8 mouse cellular contexts compared by ENCODE assay signal in genomic region chr4:62727541-62728303, GRCm38 (mm10).
DNase-seq lines count a peak whose midpoint lies in the region; ATAC-seq and TF ChIP-seq lines count a peak whose summit lies in the region.

No protein-coding gene starts in this region.

- H3K36me3 ChIP-seq in kidney, postnatal 0 days (ENCODE audit: insufficient read depth, low read length), result no peaks in the 10 kb centered on the region
- H3K36me3 ChIP-seq in ES-Bruce4 (ENCODE audit: control insufficient read depth, insufficient read depth, low read length, poor library complexity, severe bottlenecking), result no peaks in the 10 kb centered on the region
- no peaks in the 10 kb centered on the region for H3K36me3 ChIP-seq in embryonic facial prominence, embryonic 13.5 days
- no peaks in the 10 kb centered on the region for H3K36me3 ChIP-seq in hindbrain, embryonic 11.5 days (ENCODE audit: control insufficient read depth, insufficient read depth, low read length)

- no peak for TF ChIP-seq POLR2A in ES-Bruce4 (IDR thresholded peaks at IDR 0.05; ENCODE audit: insufficient read depth, low read length)

- H3K4me3 ChIP-seq in kidney, postnatal 0 days (replicated peaks; ENCODE audit: low read depth, low read length), result no peak overlapping the region
- H3K4me3 ChIP-seq in ES-Bruce4 (ENCODE audit: low read depth, low read length), result no peak overlapping the region
- no peak overlapping the region for H3K4me3 ChIP-seq in embryonic facial prominence, embryonic 13.5 days
- no peak overlapping the region for H3K4me3 ChIP-seq in hindbrain, embryonic 11.5 days (ENCODE audit: low read depth, low read length)

- H3K4me2 ChIP-seq in kidney, postnatal 0 days (ENCODE audit: low read length), result no peak overlapping the region
- no peak overlapping the region for H3K4me2 ChIP-seq in embryonic facial prominence, embryonic 13.5 days
- no peak overlapping the region for H3K4me2 ChIP-seq in hindbrain, embryonic 11.5 days (replicated peaks; ENCODE audit: low read depth, low read length)

- no peak for DNase-seq in kidney, postnatal 0 days (ENCODE audit: low spot score)
- DNase-seq in kidney, adult 18-20 months, result no peak
- peak; percentile 72 for DNase-seq in heart, postnatal 4 days
- no peak for DNase-seq in embryo, embryonic 11 days
- DNase-seq in hindbrain, embryonic 11.5 days (ENCODE audit: low spot score), result no peak

- peaks cover 2% of the 10 kb centered on the region; the same call in 1 of the 2 replicates for H3K4me1 ChIP-seq in kidney, postnatal 0 days (replicated peaks; ENCODE audit: insufficient read depth, low read length)
- H3K4me1 ChIP-seq in ES-Bruce4 (ENCODE audit: control insufficient read depth, insufficient read depth, low read length), result no peaks in the 10 kb centered on the region
- H3K4me1 ChIP-seq in embryonic facial prominence, embryonic 13.5 days, result peaks cover 47% of the 10 kb centered on the region
- no peaks in the 10 kb centered on the region for H3K4me1 ChIP-seq in hindbrain, embryonic 11.5 days (replicated peaks; ENCODE audit: control insufficient read depth, insufficient read depth, low read length)

- no peak overlapping the region for H3K27ac ChIP-seq in kidney, postnatal 0 days
- H3K27ac ChIP-seq in ES-Bruce4 (ENCODE audit: insufficient read depth, low read length), result no peak overlapping the region
- H3K27ac ChIP-seq in embryonic facial prominence, embryonic 13.5 days, result peak overlapping the region; percentile 73
- no peak overlapping the region for H3K27ac ChIP-seq in hindbrain, embryonic 11.5 days (ENCODE audit: low read depth, low read length)

- no peak for TF ChIP-seq EP300 in ES-Bruce4 (IDR thresholded peaks at IDR 0.05; ENCODE audit: insufficient read depth, low read depth, low read length)

- H3K9me3 ChIP-seq in kidney, postnatal 0 days (replicated peaks; ENCODE audit: low read length), result no peaks in the 10 kb centered on the region
- H3K9me3 ChIP-seq in ES-Bruce4 (replicated peaks; ENCODE audit: control insufficient read depth, insufficient read depth, low read length, poor library complexity, severe bottlenecking), result no peaks in the 10 kb centered on the region
- no peaks in the 10 kb centered on the region for H3K9me3 ChIP-seq in embryonic facial prominence, embryonic 13.5 days
- H3K9me3 ChIP-seq in hindbrain, embryonic 11.5 days (ENCODE audit: control insufficient read depth, low read length), result no peaks in the 10 kb centered on the region

- no peaks in the 10 kb centered on the region for H3K27me3 ChIP-seq in kidney, postnatal 0 days (ENCODE audit: insufficient read depth, low read length)
- H3K27me3 ChIP-seq in ES-Bruce4 (ENCODE audit: control insufficient read depth, insufficient read depth, low read length, poor library complexity, severe bottlenecking), result no peaks in the 10 kb centered on the region
- H3K27me3 ChIP-seq in embryonic facial prominence, embryonic 13.5 days, result no peaks in the 10 kb centered on the region
- no peaks in the 10 kb centered on the region for H3K27me3 ChIP-seq in hindbrain, embryonic 11.5 days (ENCODE audit: control insufficient read depth, insufficient read depth, low read length)

- 72% methylated on average over 20 of the region's 20 CpGs for WGBS in kidney, postnatal 0 days
- 52% methylated on average over 20 of the region's 20 CpGs for WGBS in embryonic facial prominence, embryonic 13.5 days
- WGBS in hindbrain, embryonic 11.5 days, result 69% methylated on average over 20 of the region's 20 CpGs

- no peak overlapping the region for H3K9ac ChIP-seq in kidney, postnatal 0 days (ENCODE audit: low read depth, low read length)
- no peak overlapping the region for H3K9ac ChIP-seq in ES-Bruce4 (ENCODE audit: low read depth, poor library complexity, severe bottlenecking)
- H3K9ac ChIP-seq in embryonic facial prominence, embryonic 13.5 days, result no peak overlapping the region
- H3K9ac ChIP-seq in hindbrain, embryonic 11.5 days (ENCODE audit: low read depth, low read length), result no peak overlapping the region

- peak; percentile 36; the same call in 1 of the 2 replicates for TF ChIP-seq CTCF in kidney, postnatal 0 days (IDR thresholded peaks at IDR 0.05; ENCODE audit: low read depth)
- TF ChIP-seq CTCF in ES-Bruce4 (IDR thresholded peaks at IDR 0.05; ENCODE audit: low read depth, low read length), result peak; percentile 73

- ATAC-seq in kidney, postnatal 0 days (replicated peaks; ENCODE audit: low FRiP score, low read depth), result no peak
- ATAC-seq in embryonic facial prominence, embryonic 13.5 days (ENCODE audit: insufficient number of reproducible peaks, insufficient read depth, low FRiP score, low TSS enrichment, low read depth), result no peak; the same call in 1 of the 2 replicates
- ATAC-seq in inflammation-experienced regulatory T-cells, adult 6 months, result no peak
- ATAC-seq in hindbrain, embryonic 11.5 days (ENCODE audit: low FRiP score), result no peak
